Mouse (Mus musculus) hindbrain, embryonic 12.5 days (tissue): ENCODE data around the gene Ppard. TPM values are rescaled to one million over a fixed set of nuclear protein-coding genes. Genes with fewer than 3 reads are reported as not detected.

ENCODE experiments used
- ATAC-seq: fragments of 200-750 bp; cut with Nextera tagmentation; 2 replicates; pipeline ENCODE4 v1.8.0; 2017; ENCODE audit warnings: moderate TSS enrichment; ENCODE audit not compliant: low FRiP score
- H3K27ac ChIP-seq: fragments of 300-500 bp; sonication (generic); 2 replicates; pipeline ENCODE4 v1.5.1; 2016; ENCODE audit warnings: mild to moderate bottlenecking
- H3K27me3 ChIP-seq: fragments of 300-500 bp; sonication (generic); 2 replicates; pipeline ENCODE4 v1.6.1; 2016; ENCODE audit warnings: mild to moderate bottlenecking
- H3K36me3 ChIP-seq: fragments of 300-500 bp; sonication (generic); 2 replicates; pipeline ENCODE4 v1.6.1; 2016; ENCODE audit warnings: mild to moderate bottlenecking
- H3K4me1 ChIP-seq: fragments of 300-500 bp; sonication (generic); 2 replicates; pipeline ENCODE4 v1.6.1; 2016
- H3K4me2 ChIP-seq: fragments of 300-500 bp; sonication (generic); replicated peaks from 2 replicates; pipeline ENCODE4 v1.6.1; 2016; ENCODE audit warnings: mild to moderate bottlenecking
- H3K4me3 ChIP-seq: fragments of 300-500 bp; sonication (generic); 2 replicates; pipeline ENCODE4 v1.5.1; 2016; ENCODE audit warnings: mild to moderate bottlenecking
- H3K9ac ChIP-seq: fragments of 300-500 bp; sonication (generic); 2 replicates; pipeline ENCODE4 v1.6.1; 2016; ENCODE audit warnings: mild to moderate bottlenecking, moderate library complexity
- H3K9me3 ChIP-seq: fragments of 300-500 bp; sonication (generic); replicated peaks from 2 replicates; pipeline ENCODE4 v1.6.1; 2016; ENCODE audit warnings: mild to moderate bottlenecking
- WGBS: fragments of 180-500 bp; shearing (Covaris S2); methylation state at CpG from one replicate; pipeline ENCODE4 v1.1.7; 2016; 5-methylcytosine and 5-hydroxymethylcytosine counted together
- polyA plus RNA-seq: library from polyadenylated mRNA; unstranded; fragments of >200 nt; fragmentation: Nextera tagmentation; extraction: Ambion mirVana; gene quantifications from 2 replicates; pipeline ENCODE4 v1.2.1, GENCODE M21; 2016

Ppard gene
- polyA plus RNA-seq, 1 experiment from 2014 or later, result 2.4 TPM

GRCm38 (mm10) chr17:28280423-28280800 is 47.9 kb downstream of the Ppard start:
- Histone ChIP-seq H3K4me3 (no peak overlapping the region), H3K9me3 (no peaks in the 10 kb centered on the region), H3K27me3 (no peaks in the 10 kb centered on the region), H3K9ac (no peak overlapping the region), H3K4me1 (peaks cover 45% of the 10 kb centered on the region), H3K27ac (no peak overlapping the region), H3K36me3 (no peaks in the 10 kb centered on the region), H3K4me2 (no peak overlapping the region)
- 71% methylated on average over 7 of the region's 7 CpGs for WGBS
- ATAC-seq, result no peak

GRCm38 (mm10) chr17:28280831-28281377 is 48.4 kb downstream of the Ppard start:
- ATAC-seq, result 0 out of 2 replicates have a peak, but pooled peaks have one; percentile 35
- Histone ChIP-seq H3K27ac (no peak overlapping the region), H3K9ac (no peak overlapping the region), H3K9me3 (no peaks in the 10 kb centered on the region), H3K4me3 (no peak overlapping the region), H3K4me1 (peaks cover 50% of the 10 kb centered on the region), H3K27me3 (no peaks in the 10 kb centered on the region), H3K36me3 (no peaks in the 10 kb centered on the region), H3K4me2 (no peak overlapping the region)
- WGBS, result 53% methylated on average over 5 of the region's 5 CpGs

GRCm38 (mm10) chr17:28281866-28282441 is 49.5 kb downstream of the Ppard start:
- Histone ChIP-seq H3K27me3 (no peaks in the 10 kb centered on the region), H3K36me3 (no peaks in the 10 kb centered on the region), H3K4me2 (no peak overlapping the region), H3K27ac (no peak overlapping the region), H3K9me3 (no peaks in the 10 kb centered on the region), H3K9ac (no peak overlapping the region), H3K4me3 (no peak overlapping the region), H3K4me1 (peaks cover 54% of the 10 kb centered on the region)
- no peak for ATAC-seq
- WGBS, result 91% methylated on average over 7 of the region's 7 CpGs

- no peaks in the 10 kb centered on the region for H3K9me3 ChIP-seq
- no peak overlapping the region for H3K9ac ChIP-seq
- no peaks in the 10 kb centered on the region for H3K27me3 ChIP-seq
- H3K4me2 ChIP-seq, result no peak overlapping the region
- no peak for ATAC-seq
- 92% methylated on average over 10 of the region's 10 CpGs for WGBS
- H3K4me1 ChIP-seq, result peaks cover 53% of the 10 kb centered on the region
- H3K4me3 ChIP-seq, result no peak overlapping the region
- no peak overlapping the region for H3K27ac ChIP-seq
- H3K36me3 ChIP-seq, result no peaks in the 10 kb centered on the region
Measured at GRCm38 (mm10) chr17:28283199-28283598, 50.7 kb downstream of the Ppard start.

- Histone ChIP-seq H3K4me1 (peaks cover 31% of the 10 kb centered on the region), H3K36me3 (0 out of 2 replicates have a peak, but pooled peaks cover 5% of the 10 kb centered on the region), H3K27ac (no peak overlapping the region; the same call in 1 of the 2 replicates), H3K9me3 (no peaks in the 10 kb centered on the region), H3K27me3 (no peaks in the 10 kb centered on the region), H3K4me2 (no peak overlapping the region), H3K9ac (peak overlapping the region; percentile 2; the same call in 1 of the 2 replicates), H3K4me3 (no peak overlapping the region)
- no peak for ATAC-seq
- 74% methylated on average over 10 of the region's 10 CpGs for WGBS
Measured at GRCm38 (mm10) chr17:28286133-28286532, 53.6 kb downstream of the Ppard start.

DNA sequence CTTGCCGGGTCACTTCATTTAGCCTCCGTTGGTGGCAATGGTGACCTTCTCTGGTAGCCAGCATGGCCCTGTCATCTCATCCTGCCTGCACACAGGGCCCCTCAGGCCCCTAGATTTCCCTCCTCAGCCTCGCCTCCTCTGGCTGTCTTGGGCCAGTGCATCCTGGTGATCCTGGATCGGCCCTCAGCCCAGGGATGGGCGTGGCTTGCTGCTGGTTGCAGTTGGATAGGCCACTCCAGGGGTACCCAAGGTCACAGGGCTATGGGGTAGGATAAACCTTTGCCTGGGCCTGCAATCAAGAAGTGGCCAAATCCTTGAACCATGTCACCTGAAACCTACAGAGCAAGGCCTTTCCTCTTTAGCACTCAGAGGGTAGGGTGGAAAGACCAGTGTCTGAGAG is 54.5 kb downstream of the Ppard start:
- Histone ChIP-seq H3K27ac (no peak overlapping the region), H3K9me3 (no peaks in the 10 kb centered on the region), H3K27me3 (no peaks in the 10 kb centered on the region), H3K4me1 (peaks cover 23% of the 10 kb centered on the region), H3K4me2 (no peak overlapping the region), H3K4me3 (no peak overlapping the region), H3K36me3 (0 out of 2 replicates have a peak, but pooled peaks cover 5% of the 10 kb centered on the region), H3K9ac (no peak overlapping the region)
- ATAC-seq, result peak; percentile 9; the same call in 1 of the 2 replicates
- 42% methylated on average over 5 of the region's 5 CpGs for WGBS

DNA sequence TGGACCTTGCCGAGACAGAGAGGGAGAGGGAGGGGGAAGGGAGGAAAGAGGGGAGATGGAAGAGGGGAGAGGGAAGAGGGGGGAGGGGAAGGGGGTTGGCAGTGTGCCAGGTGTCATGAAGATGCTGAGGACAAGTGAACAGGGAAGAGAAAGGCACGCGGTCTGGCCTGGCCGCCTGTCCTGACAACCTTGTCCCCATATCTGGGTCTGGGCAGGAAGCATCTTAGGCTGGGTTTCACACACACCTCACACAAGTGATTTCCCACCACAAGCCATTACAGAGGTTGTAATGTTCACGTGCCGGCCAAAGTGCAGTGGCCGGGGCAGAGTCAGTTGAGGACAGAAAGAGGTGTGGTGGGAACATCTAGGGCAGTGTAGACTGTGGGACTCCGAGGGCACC is 55.1 kb downstream of the Ppard start:
- Histone ChIP-seq H3K36me3 (0 out of 2 replicates have a peak, but pooled peaks cover 5% of the 10 kb centered on the region), H3K27ac (no peak overlapping the region), H3K4me3 (no peak overlapping the region), H3K4me1 (peaks cover 23% of the 10 kb centered on the region), H3K9me3 (no peaks in the 10 kb centered on the region), H3K9ac (no peak overlapping the region), H3K27me3 (no peaks in the 10 kb centered on the region), H3K4me2 (no peak overlapping the region)
- 80% methylated on average over 8 of the region's 8 CpGs for WGBS
- ATAC-seq, result no peak

- no peak for ATAC-seq
- Histone ChIP-seq H3K9me3 (no peaks in the 10 kb centered on the region), H3K4me2 (no peak overlapping the region), H3K27me3 (no peaks in the 10 kb centered on the region), H3K36me3 (0 out of 2 replicates have a peak, but pooled peaks cover 5% of the 10 kb centered on the region), H3K4me3 (no peak overlapping the region), H3K9ac (no peak overlapping the region), H3K4me1 (peaks cover 23% of the 10 kb centered on the region), H3K27ac (no peak overlapping the region)
- WGBS, result 73% methylated on average over 5 of the region's 5 CpGs
Measured at GRCm38 (mm10) chr17:28287980-28288379, 55.5 kb downstream of the Ppard start.

DNA sequence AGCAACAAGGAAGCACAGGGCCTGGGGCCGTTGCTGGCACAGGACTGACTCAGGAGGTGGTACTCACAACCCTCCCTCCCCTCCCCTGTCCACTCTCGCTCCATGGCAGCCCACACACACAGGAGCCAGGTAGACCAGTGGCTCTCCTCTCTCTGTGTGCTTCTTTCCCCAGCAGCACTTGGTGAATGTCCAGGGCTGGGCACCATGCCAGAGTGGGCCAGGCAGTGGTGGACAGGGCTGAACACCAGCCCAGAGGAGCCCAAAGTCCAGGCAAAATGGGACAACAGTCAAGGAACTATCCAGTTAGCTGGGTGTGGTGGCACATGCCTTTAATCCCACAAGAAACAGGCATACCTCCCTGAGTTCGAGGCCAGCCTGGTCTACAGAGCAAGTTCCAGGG is 57.8 kb downstream of the Ppard start:
- H3K27me3 ChIP-seq, result no peaks in the 10 kb centered on the region
- ATAC-seq, result no peak
- H3K36me3 ChIP-seq, result 0 out of 2 replicates have a peak, but pooled peaks cover 5% of the 10 kb centered on the region
- peaks cover 35% of the 10 kb centered on the region for H3K4me1 ChIP-seq
- H3K9ac ChIP-seq, result no peak overlapping the region
- no peaks in the 10 kb centered on the region for H3K9me3 ChIP-seq
- WGBS, result 81% methylated on average over 3 of the region's 3 CpGs
- H3K4me3 ChIP-seq, result no peak overlapping the region
- no peak overlapping the region for H3K4me2 ChIP-seq
- H3K27ac ChIP-seq, result no peak overlapping the region

DNA sequence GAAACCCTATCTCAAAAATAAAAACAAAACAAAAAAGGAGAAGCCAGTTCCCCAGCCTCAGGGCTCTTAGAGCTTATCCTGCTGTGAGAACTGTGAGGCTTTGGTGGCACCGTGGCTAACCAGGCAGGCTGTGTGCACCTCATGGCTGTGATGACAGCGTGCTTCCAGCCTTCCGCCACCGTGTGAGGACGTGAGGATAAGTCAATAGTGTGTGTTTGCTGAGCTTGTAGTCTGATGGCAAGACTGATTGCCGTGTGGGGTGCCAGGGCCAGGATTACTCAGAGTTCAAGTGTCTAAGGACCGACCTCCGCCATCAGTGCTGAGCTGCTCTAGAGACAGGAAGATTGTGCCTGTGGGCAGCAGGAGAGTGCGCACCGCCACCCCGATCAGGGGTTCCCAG is 58.2 kb downstream of the Ppard start:
- Histone ChIP-seq H3K27me3 (no peaks in the 10 kb centered on the region), H3K9ac (no peak overlapping the region), H3K36me3 (0 out of 2 replicates have a peak, but pooled peaks cover 5% of the 10 kb centered on the region), H3K9me3 (no peaks in the 10 kb centered on the region), H3K4me1 (peaks cover 33% of the 10 kb centered on the region), H3K27ac (no peak overlapping the region), H3K4me2 (no peak overlapping the region), H3K4me3 (no peak overlapping the region)
- 84% methylated on average over 11 of the region's 11 CpGs for WGBS
- ATAC-seq, result no peak

DNA sequence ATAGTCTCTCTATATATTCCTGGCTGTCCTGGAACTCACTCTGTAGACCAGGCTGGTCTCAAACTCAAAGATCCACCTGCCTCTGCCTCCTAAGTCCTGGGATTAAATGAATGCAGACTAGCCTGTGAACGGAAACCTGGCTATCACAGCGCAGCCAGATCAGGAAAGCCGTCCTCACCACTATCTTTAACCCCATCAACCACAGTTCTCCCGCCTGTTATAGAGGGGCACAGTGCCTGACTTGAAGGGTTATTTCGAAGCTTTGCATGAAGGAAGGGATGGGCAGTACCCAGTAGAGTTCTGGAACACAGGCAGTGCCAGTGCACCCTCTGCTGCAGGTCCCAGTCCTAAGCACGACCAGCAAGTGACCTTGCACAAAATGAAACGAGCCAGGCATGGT is 58.8 kb downstream of the Ppard start:
- Histone ChIP-seq H3K4me2 (no peak overlapping the region), H3K27ac (no peak overlapping the region), H3K36me3 (0 out of 2 replicates have a peak, but pooled peaks cover 5% of the 10 kb centered on the region), H3K27me3 (no peaks in the 10 kb centered on the region), H3K9me3 (no peaks in the 10 kb centered on the region), H3K4me3 (no peak overlapping the region), H3K4me1 (peaks cover 27% of the 10 kb centered on the region), H3K9ac (no peak overlapping the region)
- no peak for ATAC-seq
- WGBS, result 86% methylated on average over 7 of the region's 7 CpGs

- Histone ChIP-seq H3K36me3 (0 out of 2 replicates have a peak, but pooled peaks cover 5% of the 10 kb centered on the region), H3K27ac (peak overlapping the region; percentile 44; the same call in 1 of the 2 replicates), H3K4me1 (peaks cover 22% of the 10 kb centered on the region), H3K27me3 (no peaks in the 10 kb centered on the region), H3K4me2 (no peak overlapping the region), H3K4me3 (no peak overlapping the region), H3K9ac (peak overlapping the region; percentile 13; the same call in 1 of the 2 replicates), H3K9me3 (no peaks in the 10 kb centered on the region)
- WGBS, result 77% methylated on average over 4 of the region's 4 CpGs
- ATAC-seq, result no peak
Measured at GRCm38 (mm10) chr17:28293716-28294115, 61.2 kb downstream of the Ppard start.
